Mouse (Mus musculus): ENCODE results near the gene Irak3. TPM values are rescaled to one million over a fixed set of nuclear protein-coding genes. Genes with fewer than 3 reads are reported as not detected.

Irak3 gene
- 3.5 TPM for polyA plus RNA-seq (2017; shearing (Covaris generic))

GRCm38 (mm10) chr10:120201961-120202402, at the start of gene Irak3:
TSS of gene Irak3 (minus strand) at chr10:120202130.

GRCm38 (mm10) chr10:120226871-120227661, 25.1 kb upstream of the Irak3 start, which contains the start of gene Llph:
TSS of gene Llph (plus strand) at chr10:120227070.

GRCm38 (mm10) chr10:120201131-120201921, 604 bp downstream of the Irak3 start, which contains the start of gene Tmbim4:
TSS of gene Tmbim4 (plus strand) at chr10:120201590.

GRCm38 (mm10) chr10:120112507-120113396, 89.2 kb downstream of the Irak3 start, which contains the start of gene Helb:
TSS of gene Helb (minus strand) at chr10:120112987.

Other genes with a start within 250 kb of the Irak3 start
- 22.4 TPM for gene Helb, start 89.1 kb downstream of the Irak3 start, polyA plus RNA-seq (2017; shearing (Covaris generic))
- gene Tmbim4, start 540 bp downstream of the Irak3 start, polyA plus RNA-seq (2017; shearing (Covaris generic)), result 170 TPM
- 95.0 TPM for gene Llph, start 24.9 kb upstream of the Irak3 start, polyA plus RNA-seq (2017; shearing (Covaris generic))

Data from activated CD4-positive, CD25-positive, alpha-beta regulatory T cell, adult 9 weeks (primary cell).